Mouse (Mus musculus) cerebral cortex, adult 2 months (tissue): ENCODE results near the gene Ccdc189.

Source experiments
- WGBS: fragments of 180-500 bp; shearing (Covaris S2); methylation state at CpG from one replicate; pipeline ENCODE4 v1.1.7; 2018; 5-methylcytosine and 5-hydroxymethylcytosine counted together

The Ccdc189 gene

GRCm38 (mm10) chr7:127588011-127588871 lies at the start of gene Ccdc189, which contains the start of gene Rnf40:
Gene Ccdc189 (minus strand): TSS chr7:127588595.
Gene Rnf40 (plus strand): TSS chr7:127588767.
- under 1% methylated on average over 50 of the region's 50 CpGs for WGBS

GRCm38 (mm10) chr7:127636963-127637362 lies 48.6 kb upstream of the Ccdc189 start:
- WGBS = 0% methylated on average over 27 of the region's 27 CpGs

GRCm38 (mm10) chr7:127631416-127631815 lies 43.0 kb upstream of the Ccdc189 start:
- 71% methylated on average over 4 of the region's 4 CpGs for WGBS

- WGBS = 82% methylated on average over 5 of the region's 5 CpGs
Measured at GRCm38 (mm10) chr7:127628646-127629045, 40.3 kb upstream of the Ccdc189 start.

GRCm38 (mm10) chr7:127626471-127626870 lies 38.1 kb upstream of the Ccdc189 start:
- WGBS = 92% methylated on average over 4 of the region's 4 CpGs

- WGBS = 98% methylated on average over 7 of the region's 7 CpGs
Measured at GRCm38 (mm10) chr7:127626039-127626438, 37.6 kb upstream of the Ccdc189 start.

GRCm38 (mm10) chr7:127618402-127618801 lies 30.0 kb upstream of the Ccdc189 start:
- WGBS = 83% methylated on average over 7 of the region's 8 CpGs

GRCm38 (mm10) chr7:127617962-127618361 lies 29.6 kb upstream of the Ccdc189 start:
- 34% methylated on average over 2 of the region's 2 CpGs for WGBS

- 77% methylated on average over 1 of the region's 1 CpGs for WGBS
Measured at GRCm38 (mm10) chr7:127616881-127617280, 28.5 kb upstream of the Ccdc189 start.

GRCm38 (mm10) chr7:127616336-127616735 lies 27.9 kb upstream of the Ccdc189 start:
- 64% methylated on average over 1 of the region's 1 CpGs for WGBS

- WGBS = under 1% methylated on average over 39 of the region's 50 CpGs
Measured at GRCm38 (mm10) chr7:127614891-127615843, 26.8 kb upstream of the Ccdc189 start, which contains the start of gene Zfp629. Gene Zfp629 (minus strand): TSS chr7:127615797.

- WGBS = 2% methylated on average over 38 of the region's 44 CpGs
Measured at GRCm38 (mm10) chr7:127614511-127614890, 26.1 kb upstream of the Ccdc189 start.

- WGBS = 13% methylated on average over 8 of the region's 8 CpGs
Measured at GRCm38 (mm10) chr7:127614091-127614490, 25.7 kb upstream of the Ccdc189 start.

GRCm38 (mm10) chr7:127613501-127613900 lies 25.1 kb upstream of the Ccdc189 start:
- 85% methylated on average over 8 of the region's 8 CpGs for WGBS

- 96% methylated on average over 26 of the region's 26 CpGs for WGBS
Measured at GRCm38 (mm10) chr7:127611561-127611960, 23.2 kb upstream of the Ccdc189 start.

GRCm38 (mm10) chr7:127611011-127611410 lies 22.6 kb upstream of the Ccdc189 start:
- WGBS = 97% methylated on average over 29 of the region's 29 CpGs

GRCm38 (mm10) chr7:127607150-127607549 lies 18.8 kb upstream of the Ccdc189 start:
- WGBS = 76% methylated on average over 6 of the region's 6 CpGs

- WGBS = 88% methylated on average over 10 of the region's 10 CpGs
Measured at GRCm38 (mm10) chr7:127604256-127604655, 15.9 kb upstream of the Ccdc189 start.

- 88% methylated on average over 2 of the region's 2 CpGs for WGBS
Measured at GRCm38 (mm10) chr7:127602903-127603302, 14.5 kb upstream of the Ccdc189 start.

- WGBS = 87% methylated on average over 4 of the region's 4 CpGs
Measured at GRCm38 (mm10) chr7:127601735-127602134, 13.3 kb upstream of the Ccdc189 start.

- WGBS = 89% methylated on average over 7 of the region's 7 CpGs
Measured at GRCm38 (mm10) chr7:127600612-127601011, 12.2 kb upstream of the Ccdc189 start.

GRCm38 (mm10) chr7:127596747-127597146 lies 8.4 kb upstream of the Ccdc189 start:
- 95% methylated on average over 17 of the region's 17 CpGs for whole genome bisulfite sequencing
